Mouse (Mus musculus): ENCODE results near the gene Ntmt1.

The Ntmt1 gene

DNA sequence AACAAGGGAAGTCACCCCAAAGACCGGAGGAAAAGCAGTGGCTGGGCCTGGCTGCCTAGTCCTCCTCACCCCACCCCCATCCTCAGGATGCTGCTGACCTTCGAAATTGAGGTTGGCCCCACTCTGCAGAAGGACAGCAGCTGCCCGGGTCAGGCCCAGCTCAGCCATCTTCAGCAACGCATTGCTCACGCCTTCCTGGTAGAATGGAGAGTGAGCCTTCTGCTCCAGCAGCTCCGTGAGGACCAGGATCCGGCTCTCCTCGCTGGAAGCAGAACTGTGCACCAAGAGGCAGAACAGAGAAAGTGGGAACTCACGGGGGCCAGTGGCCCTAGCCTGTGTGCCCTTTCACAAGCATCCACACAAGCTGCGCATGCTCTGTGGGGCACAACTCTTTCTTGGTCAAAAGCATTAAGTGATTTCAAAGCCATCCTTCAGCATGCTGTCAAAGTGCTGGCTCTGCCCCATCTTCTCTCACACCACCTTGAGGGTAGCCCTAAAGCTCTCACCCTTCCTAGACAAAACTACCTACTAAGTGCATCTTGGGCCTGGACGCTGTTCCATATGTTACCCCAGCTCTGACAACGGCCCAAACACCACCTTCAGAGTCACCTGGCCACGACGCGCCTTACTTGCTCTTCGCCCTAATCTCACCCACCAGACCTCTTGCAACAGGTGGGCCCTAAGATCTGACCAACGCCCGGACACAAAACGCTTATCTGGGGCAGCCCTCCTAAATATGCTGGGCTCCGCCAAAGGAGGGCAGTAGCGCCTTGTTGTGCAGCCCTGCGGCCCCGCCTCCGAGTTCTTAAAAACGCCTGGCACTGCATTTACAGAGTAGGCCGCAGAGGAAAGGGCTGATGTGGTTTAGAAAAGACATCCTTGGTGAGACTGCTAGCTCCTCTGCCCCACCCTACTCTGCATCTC is 19.5 kb downstream of the Ntmt1 start:
- DNase-seq (ENCODE audit: low spot score) = peak; percentile 87

DNA sequence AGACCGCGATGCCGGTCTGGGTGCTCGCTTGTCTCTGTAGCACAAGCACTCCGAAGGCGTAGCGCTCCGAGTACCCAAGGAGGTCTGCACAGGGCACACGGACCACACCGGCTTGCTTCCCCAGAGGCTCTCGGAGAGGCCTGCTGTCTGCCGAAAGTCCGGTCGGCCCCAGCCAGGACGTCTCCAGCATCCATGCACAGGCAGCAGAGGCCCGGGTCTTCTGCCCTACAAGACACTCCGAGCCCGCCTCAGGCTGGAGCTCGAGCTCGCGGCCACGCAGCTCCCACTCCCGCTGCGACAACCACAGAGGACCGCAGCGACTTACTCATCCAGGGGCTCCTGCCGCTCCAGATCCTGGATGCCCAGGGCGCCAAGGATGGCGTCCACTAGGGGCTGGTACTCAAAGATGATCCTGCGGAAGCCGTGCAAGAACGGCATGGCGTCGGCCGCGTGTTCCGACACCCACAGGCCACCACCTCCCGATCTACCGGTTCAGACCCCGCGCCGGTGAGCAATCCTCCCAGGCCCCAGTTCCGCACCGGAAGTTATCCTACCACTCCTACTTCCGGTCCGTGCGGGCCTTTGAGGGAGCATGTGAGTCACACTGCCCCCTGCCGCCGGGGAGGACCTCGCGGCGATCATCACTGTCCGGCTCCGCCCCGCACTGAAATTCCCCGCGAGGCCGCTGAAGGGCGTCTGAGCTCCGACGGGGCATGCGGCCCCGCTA is 20.3 kb downstream of the Ntmt1 start:
- peak; percentile 94 for DNase-seq (ENCODE audit: low spot score)

DNA sequence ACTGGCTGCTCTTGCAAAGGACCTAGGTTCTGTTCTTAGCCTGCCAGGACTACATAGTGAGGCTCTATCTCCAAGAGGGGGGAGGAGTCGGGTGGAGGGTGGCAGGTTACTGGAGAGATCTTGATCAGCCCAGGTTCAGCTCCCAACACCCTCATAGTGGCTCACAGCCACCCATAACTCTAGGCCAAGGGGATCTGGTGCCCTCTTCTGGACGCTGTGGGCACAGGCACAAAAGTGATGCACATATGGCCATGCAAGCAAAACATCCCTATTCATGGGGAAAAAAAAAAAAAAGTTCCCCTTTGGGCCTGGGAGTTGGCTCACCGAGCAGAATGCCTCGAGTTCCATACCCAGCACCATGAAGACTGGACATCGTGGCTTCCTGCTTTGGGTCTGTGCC is 21.7 kb downstream of the Ntmt1 start:
- DNase-seq (ENCODE audit: low spot score) = peak; percentile 71

DNA sequence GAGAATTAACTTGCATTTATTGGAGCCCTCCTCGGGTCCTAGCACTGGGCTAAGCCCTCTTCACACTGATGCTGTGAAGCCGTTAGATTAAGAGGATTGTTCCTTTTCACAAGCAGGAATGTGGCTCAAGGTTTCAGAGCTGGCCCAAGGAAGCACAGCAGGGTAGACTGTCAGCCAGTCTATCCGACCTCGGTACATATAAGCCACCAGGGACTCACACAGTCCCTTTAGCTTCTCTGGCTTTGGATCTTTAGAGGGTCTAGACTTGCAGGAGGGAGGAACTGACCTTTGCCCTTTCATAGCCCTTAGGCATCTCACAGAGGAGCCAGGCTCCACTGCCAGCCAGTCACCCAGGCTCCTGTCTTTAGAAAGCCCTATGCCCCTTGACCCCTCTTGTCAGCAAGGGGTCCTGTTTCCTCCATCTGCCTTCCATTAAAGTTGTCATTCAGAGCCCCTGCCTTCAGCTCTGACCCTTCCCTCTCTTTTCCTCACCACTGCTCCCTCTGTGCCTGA is 22.7 kb downstream of the Ntmt1 start, which contains the start of gene Asb6:
TSS of gene Asb6 (minus strand) at position 51 of the 513 bp plus-strand sequence.
- no peak for DNase-seq (ENCODE audit: low spot score)

DNA sequence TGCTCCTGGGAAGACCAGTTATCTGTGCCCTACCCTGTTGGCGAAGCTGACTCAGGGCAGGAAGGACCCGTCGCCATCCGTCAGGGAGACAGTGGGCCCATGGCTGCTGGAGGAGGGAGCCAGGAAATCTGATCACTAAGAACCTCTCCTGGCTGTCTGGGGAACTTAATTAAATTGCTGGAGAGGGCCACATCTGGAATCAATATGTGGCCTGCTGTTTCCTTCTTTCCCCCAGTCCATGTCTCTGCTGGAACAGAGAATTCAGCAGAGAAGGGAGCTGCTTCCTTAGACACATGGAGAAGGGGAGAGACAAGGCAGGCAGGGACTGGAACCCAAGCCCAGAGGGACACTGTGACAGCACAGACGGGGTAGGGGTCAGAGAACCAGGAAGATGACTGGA is 26.0 kb downstream of the Ntmt1 start:
- DNase-seq (ENCODE audit: low spot score) = no peak

DNA sequence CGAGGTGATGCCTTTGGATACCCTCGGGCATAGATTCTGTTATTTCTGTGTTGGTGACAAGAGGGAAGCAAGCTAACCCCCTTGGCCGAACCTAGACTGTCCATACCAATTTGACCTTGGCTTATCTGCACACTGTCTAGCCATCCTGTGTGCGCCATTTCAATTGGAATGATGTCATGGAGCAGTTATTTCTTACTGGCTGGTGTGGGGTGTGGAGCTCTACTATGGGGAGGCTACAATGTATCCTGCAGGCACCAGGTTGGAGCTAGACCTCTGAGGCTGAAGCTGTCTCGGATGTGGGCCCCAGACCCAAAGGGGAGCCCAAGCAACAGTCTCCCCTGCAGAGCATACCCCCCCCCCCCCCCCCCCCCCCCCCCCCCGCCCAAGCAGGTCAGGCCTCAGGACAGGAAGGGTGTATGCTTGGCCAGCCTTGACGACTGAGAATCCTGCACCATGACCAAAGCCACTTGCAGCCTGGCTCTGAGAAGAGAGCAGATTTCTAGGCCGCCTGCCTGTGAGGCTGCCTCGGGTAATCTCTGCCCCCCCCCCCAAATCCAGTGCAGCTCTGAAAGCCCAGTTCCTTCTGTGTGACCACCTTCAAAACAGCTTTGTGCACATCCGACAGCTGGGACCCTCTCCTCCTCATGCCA is 26.9 kb downstream of the Ntmt1 start, which contains the start of gene Prrx2:
TSS of gene Prrx2 (plus strand) at position 600 of the 650 bp plus-strand sequence.
- no peak for DNase-seq (ENCODE audit: low spot score)

DNA sequence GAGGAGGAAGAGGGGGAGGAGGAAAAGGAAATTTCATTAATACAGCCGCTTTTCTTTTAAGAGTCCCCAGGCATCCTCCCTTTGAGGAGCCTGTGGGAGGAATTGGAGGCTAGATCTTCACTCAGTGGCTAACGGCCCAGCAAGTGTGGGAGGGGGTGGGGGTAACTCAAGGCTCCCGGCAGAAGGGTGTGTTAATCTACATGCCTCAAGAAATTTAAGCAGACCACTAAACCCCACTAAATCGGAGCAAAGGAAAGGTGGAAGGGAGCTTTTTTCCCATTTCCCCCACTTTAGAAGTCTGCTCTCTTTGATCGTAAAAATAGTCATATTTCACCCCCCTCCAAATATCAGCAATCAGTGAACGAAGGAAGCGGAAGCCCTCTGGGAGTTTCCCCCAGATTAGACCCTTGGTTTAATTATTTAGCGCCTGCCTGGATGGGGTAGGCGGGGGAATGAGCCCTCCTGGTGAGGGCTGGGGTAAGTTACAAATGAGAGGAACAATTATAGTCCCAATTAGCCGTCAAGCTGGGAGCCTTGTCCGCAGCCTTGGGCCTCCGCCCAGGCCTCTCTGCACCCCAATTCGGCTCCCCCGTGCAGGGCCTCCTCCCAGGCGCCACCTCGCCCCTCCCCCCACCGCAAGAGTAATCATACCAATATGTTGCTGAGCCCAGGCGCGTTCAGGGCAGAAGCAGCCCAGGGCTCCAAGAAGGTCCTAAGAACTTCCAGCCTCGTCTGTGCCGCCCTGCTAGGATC is 28.8 kb downstream of the Ntmt1 start:
- DNase-seq (ENCODE audit: low spot score) = peak; percentile 37

DNA sequence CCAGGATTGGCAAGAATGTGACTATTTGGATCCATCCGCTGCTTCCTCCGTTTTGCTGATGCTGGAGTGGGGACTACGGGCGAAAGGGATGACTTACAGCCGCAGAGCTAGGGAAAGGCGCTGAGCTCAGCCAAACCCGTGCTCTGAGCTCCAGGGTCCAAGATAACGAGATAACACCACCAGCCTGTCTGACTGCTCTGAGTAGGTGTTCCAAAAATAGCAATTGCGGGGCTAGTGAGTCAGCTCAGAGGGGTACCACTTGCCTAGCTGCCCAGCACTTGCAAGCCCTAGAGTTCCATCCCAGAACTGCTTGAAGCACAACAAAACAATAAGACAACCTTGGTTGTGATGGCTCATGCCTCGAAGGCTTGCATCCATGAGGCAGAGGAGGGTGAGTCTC is 35.0 kb downstream of the Ntmt1 start:
- no peak for DNase-seq (ENCODE audit: low spot score)

DNA sequence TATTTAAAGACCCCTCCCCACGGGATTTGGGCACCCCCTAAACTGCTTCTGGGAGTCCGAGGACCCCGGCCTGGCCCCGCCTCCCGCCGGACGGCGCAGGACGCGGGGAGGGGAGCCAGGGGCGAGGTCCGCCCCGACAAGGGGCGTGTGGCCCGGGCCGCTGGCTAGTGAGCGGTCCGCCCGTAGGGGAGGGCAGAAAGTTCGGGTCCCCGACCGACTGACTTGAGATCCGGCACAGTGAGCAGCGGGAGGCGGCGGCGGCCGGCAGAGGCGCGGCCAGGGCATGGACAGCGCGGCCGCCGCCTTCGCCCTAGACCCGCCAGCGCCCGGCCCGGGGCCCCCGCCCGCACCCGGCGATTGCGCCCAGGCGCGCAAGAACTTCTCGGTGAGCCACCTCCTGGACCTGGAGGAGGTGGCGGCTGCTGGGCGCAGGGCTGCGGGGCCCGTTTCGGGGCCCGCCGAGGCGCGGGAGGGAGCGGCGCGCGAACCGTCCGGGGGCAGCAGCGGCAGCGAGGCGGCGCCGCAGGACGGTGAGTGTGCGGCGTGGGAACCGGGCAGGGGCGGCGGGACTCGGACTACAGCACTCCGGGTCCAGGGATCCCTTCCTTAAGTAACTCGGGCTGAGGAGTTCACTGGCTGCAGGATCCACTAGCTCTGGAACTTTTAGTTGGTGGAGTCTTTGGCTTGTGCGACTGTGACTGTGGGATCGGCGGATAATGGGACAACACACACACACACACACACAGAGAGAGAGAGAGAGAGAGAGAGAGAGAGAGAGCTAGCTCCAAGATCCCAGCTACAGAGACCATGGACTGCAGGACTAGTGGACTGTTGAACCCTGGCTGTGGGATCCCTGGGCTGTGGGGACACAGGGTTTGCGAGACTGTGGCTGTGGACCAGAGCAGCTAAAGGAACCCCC is 37.8 kb downstream of the Ntmt1 start:
- DNase-seq (ENCODE audit: low spot score) = no peak

DNA sequence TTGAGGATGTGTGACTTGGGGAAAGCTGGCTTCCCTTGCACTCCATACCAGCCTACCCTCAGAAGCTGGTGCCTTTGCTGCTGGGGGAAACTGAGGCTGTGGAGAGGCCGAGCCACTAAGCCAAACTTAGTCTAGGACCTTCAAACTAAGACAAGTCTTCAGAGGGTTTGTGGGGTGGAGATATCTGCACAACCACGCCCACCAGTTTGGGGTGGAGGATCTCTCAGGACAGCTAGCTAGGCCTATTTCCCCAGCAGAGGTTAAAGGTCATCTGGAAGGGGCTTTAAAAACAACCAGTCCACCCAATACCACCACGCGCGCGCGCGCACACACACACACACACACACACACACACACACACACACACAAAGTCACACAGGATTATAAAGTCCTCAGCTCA is 38.6 kb downstream of the Ntmt1 start:
- no peak for DNase-seq (ENCODE audit: low spot score)

DNA sequence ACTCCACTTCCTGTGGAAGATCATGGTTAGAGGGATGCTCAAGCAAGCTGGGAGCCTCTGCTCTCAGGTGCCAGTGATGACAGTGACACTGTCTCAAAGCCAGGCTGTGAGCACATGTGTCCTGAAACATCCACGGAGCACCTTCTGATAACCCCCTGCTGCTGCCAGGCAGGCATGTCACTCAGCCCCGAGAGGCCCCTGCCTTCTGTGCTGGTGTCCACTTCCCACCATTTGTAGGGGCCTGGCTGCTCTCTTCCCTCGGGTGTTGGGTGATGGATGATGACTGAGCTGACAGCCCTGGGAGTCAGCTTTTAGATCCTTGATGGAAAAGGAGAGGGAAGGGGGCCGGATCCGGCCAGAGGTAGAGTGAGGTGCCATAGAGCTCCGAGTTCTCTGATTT is 39.1 kb downstream of the Ntmt1 start:
- DNase-seq (ENCODE audit: low spot score) = no peak

DNA sequence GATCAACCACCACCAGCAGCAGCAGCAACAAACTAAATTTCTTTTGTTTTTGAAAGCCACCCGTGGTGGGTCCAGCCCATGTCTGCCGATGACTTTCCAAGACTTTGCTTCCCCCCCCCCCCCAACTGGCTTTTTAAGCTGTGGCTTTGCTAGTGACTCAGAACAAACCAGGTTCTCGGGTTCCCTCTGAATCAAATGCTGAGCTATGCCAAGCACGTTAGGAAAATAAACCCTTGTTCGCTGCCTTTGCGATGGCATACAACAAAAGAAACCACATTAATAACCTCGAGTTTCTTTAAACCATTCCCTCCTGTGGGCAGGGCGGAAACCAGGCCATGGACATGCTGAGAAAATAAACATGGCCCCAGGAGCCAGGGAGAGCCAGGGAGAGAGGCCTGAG is 40.6 kb downstream of the Ntmt1 start:
- no peak for DNase-seq (ENCODE audit: low spot score)

DNA sequence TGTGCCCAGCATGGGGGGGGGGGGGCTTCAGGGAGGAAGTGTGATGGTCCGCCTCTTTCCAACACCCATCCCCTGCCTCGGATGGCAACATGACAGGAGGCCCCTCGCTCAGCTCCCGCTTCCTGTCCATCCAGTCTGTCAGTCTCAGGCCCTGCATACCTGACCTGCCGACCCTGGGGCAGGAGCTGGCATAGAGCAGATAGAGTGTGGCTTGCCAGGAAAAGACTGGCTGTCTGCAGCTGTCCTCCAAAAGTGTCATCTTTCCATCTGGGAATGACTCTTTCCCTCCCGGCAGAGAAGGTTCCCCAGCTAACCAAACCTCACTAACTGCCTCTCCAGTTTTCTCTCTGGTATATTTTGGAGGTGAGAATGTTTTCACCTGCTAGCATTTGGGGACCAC is 43.0 kb downstream of the Ntmt1 start:
- DNase-seq (ENCODE audit: low spot score) = no peak

DNA sequence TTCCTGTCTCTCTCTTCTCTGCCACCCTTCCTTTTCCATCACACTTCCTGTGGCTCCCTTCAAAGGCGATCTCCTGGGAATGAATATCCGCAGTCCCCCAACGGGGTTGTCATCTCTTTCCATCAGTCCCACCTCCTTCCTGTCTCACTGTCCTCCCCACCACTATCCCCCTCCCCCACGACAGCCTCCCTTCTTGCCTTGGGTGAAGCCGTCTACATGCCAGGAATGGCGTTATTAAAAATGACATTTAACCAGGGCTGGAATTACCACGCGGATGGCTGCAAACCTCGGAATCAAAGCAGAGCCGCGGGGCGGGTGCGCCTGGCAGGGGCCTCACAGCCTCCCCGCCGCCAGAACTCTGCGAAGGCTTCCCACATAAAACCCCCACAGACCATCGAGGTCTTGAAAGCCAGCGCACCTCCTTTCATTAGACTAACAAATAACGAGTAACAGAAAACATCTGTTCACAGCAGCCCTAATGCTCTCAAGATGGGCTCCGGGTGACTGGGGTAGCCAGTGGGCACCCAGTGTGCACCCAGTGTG is 45.2 kb downstream of the Ntmt1 start:
- no peak for DNase-seq (ENCODE audit: low spot score)

DNA sequence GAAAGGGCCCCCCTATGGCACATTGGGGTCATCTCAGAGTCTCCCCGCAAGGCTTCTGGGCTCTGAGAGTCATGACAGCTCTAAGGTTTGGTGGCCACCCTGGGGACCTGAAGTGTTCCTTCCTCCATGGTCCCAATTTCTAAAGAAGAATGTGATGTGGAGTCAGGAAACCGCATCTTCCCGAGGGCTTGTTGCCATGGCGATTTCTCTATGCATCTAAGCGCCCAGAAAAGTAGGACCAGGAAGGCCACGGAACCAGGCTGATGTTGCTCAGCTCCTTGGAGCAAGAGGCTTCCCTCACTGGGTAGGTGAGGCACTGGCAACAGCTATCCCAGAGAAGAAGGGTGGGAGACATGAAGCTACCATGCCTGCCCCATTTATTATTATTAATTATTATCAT is 49.5 kb downstream of the Ntmt1 start:
- DNase-seq (ENCODE audit: low spot score) = no peak

DNA sequence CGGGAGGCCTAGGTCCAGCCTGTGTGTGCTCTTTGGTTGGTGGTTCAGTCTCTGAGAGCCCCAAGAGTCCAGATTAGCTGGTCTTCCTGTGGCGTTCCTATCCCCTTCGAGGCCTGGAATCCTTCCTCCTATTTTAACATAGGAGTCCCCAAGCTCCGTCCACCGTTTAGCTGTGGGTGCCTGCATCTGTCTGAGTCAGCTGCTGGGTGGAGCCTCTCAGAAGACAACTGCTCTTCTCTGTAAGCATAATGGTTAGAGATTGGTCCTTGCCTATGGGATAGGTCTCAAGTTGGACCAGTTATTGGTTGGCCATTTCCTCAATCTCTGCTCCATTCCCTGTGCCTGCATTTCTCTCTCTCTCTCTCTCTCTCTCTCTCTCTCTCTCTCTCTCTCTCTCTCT is 52.2 kb downstream of the Ntmt1 start:
- DNase-seq (ENCODE audit: low spot score) = no peak

DNA sequence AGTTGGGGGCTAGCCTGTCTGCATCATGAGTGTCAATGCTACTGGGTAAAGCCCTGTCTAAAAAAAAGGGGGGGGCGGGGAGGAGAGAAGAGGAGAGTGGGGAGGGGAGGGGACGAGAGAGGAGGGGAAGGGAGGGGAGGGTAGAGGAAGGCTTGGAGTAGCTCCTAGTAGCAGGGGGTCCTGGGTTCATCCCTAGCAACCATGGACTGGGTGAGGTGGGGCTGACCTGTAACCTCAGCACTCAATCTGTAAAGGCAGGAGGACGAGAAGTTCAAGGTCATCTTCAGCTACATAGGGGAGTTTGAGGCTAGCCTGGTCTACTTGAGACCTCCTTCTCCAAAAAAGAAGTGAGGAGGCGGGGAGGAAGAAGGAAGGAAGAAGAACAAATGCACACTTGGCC is 54.5 kb downstream of the Ntmt1 start:
- DNase-seq (ENCODE audit: low spot score) = no peak

DNA sequence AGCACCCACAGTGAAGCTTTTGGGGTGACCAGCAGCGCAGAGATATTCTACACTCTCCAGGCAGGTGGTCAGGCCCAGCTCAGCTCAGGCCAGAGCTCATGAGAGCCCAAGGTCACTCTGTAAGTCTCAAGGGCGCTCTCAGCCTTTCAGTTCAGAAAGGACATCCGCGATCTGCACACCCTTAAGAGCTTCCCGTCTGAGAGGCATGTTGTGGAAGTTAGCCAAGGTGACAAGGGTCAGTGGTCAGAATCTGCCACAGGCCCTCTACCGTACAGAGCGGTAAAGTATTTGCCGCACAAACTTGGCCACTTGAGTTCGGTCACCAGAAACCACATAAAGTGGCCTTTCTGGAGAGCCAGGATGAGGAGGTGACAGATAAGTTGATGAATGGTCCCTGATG is 55.9 kb downstream of the Ntmt1 start:
- no peak for DNase-seq (ENCODE audit: low spot score)

DNA sequence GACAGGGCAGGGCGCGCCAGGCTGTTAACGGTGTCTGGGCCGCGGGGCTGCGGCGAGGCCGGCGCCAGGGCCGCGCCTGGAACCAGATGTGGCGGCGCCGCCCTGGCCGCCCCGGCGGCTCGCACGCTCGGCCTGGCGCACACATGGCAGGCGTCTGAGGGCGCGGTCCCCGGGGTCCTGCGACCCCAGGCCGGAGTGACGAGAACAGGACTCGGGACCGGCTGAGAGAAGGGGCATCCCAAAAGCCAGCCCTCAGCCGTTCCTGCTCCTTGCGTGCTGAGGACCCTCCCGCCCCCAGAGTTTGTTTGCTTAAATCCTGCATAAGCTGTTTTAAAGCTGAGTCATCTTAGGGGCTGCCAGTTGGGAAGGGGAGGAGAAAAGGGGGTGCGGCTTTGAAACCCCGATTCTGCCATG is 57.3 kb downstream of the Ntmt1 start:
- no peak for DNase-seq (ENCODE audit: low spot score)

DNA sequence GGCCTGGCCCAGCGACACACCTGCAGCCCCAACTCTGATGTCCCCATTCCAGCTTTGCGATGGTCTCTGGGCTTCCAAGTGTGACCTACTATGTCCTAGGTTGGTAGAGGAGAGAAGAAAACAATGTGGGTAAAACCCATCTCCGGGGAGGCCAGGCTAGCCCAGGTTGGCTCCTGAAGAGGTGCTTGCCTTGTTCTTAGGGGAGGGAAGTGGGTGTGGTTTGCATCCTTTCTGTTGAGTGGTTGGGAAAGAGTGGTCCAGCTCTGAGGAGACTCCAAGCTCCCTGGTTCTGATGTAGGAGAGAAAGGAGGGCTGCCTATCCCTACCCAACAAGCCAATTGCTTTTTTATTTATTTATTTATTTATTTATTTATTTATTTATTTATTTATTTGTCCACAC is 57.8 kb downstream of the Ntmt1 start:
- DNase-seq (ENCODE audit: low spot score) = no peak
